Mouse (Mus musculus) thymus, postnatal 14 days (tissue): ENCODE measurements at regions not wholly inside any gene's neighbourhood (a gene's known extent, or its start where the extent isn't known, plus 50 kb on each side); places are given as distances from the start of the nearest gene placed in this dataset.
"Not testable (repeated sequence)": the region's sequence is repeated elsewhere in the genome, so short reads cannot be mapped to it uniquely, and the experiment has no call there.

Experiments used
- DNase-seq: peaks from one replicate; pipeline ENCODE4 v3.0.0; 2021

DNA sequence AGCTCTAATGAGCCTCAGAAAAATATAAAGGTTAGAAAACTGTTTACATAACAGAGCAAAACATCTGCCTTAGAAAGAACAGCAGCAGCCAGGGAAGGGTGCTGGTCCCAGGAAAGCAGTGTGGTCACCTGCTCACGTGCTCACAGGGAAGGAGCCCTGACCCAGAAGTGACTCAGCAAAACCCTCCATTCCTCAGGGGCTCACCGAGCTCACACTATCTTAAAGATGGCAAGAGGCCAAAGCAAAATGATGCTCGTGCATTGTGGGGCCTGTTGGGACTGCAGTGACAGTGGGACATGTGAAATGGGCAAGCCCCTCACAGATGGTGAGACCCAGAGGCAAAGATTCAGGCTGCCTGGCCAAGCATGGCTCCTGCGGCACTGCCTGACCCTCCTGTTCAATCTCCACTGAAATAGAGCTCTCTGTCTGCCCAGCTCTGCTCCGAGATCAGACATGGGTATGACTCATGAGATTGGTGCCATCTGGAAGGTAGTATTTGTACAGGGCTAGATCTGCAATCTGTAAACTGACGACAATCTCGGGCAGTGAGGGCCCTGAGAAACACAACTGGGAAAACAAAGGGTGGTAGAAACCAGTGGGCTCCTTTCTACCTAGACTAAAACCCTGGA is 138.4 kb downstream of the Tcp10c start:
- DNase-seq: not testable (repeated sequence)

DNA sequence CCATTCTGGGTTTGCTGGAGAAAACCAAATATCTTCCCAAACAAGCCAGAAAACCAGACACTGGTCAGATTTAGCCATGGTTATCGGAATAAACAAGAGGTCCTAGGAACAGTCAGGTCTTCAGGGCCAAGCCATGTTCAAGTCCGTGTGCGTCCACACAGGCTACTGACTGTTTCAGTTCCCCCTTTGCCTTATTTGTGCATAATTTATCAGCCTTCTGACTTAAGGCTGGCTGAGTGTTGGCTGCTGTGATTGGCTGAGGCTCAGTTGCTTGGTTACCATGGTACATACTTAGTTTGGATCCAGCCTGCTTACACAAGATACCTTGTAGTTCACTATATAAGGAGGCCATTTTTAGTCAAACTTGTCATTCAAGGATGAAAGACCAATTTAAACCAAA is 139.5 kb downstream of the Tcp10c start:
- DNase-seq: not testable (repeated sequence)

DNA sequence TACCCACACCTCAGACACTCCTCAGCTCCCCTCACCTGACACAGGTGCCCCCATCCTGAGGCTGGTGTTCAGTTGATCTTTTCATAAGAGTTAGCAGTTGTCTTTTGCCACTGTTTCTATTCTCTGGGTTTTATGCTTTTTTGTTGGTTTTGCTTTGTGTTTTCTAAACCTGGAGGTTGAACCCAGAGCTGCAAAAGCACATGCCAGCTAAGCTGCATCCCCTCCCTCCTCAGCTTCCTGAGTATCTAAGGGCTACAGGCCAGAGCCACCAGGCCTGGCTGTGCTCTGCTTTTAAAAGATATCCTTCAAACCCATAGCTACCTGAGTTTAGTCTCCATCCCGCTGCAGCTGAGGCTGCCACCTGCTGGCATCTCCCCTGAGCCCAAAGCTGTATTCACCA is 140.1 kb downstream of the Tcp10c start:
- not testable (repeated sequence) for DNase-seq

DNA sequence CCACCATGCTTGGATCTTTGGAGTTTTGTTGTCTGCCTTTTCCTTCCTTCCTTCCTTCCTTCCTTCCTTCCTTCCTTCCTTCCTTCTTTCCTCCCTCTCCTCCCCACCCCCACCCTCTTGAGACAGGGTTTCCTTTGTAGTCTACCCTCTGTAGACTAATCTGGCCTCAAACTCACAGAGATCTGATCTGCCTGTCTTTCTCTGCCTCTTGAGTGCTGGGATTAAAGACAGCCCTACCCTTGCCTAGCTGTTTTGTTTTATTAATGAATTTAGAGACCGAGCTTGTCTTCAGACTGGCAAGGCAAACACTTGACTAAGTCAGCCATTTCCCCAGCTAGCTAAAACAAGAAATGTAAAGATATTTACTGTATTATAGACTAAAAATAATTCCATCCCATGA is 150.0 kb downstream of the Tcp10c start:
- not testable (repeated sequence) for DNase-seq

DNA sequence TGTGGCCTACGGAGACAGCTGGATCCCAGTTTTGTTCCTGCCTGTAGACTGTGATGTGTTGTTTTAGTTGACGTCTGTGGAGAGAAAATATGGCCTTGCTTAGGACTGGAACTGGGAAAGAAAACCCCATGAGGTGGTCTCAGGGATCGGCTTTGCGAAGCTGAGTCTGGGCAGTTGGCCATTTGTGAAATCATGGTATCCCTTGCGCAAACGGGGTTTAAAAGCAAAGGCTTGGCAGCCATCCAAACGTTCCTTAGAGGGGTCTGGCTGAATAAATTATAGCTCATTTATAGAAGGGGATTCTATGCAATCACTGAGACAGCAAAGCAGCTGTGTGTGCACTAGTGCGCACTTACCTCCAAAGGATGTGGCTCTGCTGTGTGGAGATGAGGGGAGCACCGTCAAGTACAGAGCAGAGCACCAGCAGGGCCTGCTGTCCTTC is 150.5 kb downstream of the Tcp10c start:
- DNase-seq: not testable (repeated sequence)

DNA sequence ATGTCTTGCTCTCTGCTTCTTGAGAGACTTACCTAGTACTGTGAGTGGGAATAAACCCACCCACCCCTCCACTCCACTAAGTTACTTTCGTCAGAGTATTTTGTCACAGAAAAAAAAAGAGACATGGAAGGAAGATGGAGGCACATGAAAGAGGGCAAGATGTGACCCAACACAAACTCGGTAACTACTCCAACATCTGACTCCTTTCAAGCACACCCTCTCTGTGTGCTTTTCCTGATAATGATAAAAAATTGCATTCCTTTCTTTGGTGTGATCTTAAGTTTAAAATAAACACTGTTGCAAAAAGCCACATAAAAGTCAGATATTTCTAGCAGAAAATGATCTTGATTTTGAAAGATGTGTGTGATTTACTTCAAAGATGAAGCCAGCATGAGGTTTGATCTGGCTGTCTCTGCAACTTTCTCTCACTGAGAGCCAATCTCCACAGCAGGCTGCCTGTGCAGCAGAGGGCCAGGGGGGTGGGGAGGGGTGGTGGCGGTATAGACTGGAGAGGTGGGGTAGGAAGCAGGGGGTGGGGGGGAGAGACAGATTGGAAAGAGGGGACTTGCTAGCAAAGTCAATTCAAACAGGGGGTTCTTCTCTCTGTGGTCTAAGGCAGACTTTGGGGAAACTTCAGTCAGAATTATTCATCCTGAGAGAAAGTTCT is 153.2 kb downstream of the Tcp10c start:
- DNase-seq: not testable (repeated sequence)

DNA sequence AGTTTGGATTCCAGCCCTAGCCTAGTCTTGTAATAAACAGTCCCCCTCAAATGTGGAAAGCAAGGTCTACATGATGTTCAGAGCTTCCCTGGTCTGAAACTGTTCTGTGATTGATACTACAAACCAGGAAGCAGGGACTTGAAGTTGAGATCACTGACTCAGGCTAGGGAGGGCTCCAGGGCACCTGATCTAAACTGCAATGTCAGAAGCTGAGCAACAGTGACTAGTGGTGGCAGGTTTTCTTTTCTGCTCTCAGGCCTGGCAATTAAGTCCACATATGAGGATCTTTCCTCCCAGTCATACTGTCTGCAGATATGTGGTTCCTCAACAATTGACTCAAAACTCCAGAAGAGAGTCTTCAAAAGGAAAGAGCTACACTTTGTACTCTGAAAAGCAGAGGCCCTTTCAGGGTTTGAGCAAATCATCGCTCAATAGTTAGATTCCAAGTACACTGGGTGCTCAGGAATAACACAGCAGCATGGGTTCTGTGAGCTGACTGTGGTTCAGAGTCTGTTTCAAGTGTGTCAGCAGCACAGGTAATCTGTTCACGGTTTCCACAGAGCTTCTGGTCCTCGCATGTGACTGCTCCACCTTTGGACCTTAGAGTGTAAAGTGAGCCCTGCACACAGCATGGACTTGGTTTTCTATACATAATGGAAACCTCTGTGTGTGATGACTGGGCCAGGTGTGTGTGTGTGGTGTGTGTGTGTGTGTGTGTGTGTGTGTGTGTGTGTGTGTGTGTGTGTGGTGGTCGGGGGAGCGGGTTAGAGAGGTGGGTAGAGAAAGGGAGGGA is 165.2 kb downstream of the Tcp10c start:
- DNase-seq: not testable (repeated sequence)

DNA sequence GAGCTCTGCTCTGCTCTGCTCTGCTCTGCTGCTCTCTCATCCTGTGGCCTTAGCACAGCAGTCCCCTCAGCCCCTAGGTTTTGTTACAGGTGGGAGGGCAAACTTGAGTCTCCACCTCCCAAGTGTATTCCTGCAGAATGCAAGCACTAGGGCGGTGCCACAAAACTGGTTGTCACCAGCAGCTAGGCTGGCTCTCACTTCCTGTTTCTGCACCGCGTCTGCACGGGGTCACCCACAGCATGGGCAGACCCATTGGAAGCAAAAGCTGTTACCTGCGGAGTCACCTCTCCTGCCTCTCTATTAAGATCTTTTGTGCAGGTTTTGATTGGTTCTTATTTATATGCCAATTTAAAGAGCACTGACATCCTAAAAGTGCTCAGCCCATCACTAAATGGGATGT is 178.2 kb downstream of the Tcp10c start:
- not testable (repeated sequence) for DNase-seq

DNA sequence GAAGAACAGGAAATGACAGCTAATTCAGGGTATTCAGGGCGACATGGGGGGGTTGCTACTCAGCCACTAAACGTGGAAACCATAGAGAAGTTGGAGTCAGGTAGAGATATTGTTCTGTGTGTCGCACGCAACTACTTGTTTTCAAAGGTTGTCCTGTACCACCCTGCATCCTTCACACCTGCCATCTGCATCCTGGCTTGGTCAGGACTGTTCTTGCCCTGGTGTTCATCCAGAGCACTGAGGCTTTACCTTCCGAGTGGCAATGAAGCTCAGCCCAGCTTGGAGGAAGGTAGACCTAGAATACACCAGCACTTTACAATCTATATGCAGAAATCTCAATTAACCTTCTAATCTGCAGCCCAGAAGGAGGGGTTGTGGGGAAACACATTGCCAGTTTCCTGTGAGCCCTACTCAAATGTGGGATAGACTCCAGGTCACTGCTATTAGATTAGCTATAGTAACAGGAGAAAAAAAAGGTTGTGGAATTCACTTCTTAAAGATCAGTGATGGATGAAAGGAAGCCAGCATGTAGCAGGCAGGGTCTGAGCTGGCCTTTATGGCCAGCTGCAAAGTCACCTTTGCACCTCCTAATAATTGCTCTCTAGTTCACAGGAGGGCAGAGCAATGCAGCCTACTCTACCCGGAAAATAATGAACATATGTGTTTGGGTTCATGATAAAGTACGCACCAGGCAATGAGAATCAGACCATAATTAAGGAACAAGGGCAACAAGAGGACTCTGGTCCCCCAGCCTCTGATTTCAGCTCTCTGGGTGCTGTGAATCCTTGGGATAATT is 186.3 kb downstream of the Tcp10c start:
- no peak for DNase-seq

DNA sequence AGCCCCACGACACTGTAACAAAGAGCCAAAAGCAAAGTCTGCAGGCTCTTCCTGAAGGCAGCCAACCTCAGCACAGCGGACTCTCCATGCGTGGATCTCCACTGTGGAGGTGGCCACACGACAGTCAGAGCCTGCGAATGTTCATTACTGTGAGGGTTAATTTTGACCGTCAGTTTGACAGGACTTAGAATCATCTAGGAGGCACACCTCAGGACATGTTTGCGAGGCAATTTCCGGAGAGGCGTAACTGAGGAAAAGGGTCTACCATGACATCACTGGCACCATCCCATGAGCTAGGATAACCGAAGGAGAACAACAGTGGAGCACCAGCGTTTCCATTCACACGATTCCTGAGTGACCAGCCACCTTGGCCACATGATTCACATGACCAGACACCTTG is 186.9 kb downstream of the Tcp10c start:
- no peak for DNase-seq

DNA sequence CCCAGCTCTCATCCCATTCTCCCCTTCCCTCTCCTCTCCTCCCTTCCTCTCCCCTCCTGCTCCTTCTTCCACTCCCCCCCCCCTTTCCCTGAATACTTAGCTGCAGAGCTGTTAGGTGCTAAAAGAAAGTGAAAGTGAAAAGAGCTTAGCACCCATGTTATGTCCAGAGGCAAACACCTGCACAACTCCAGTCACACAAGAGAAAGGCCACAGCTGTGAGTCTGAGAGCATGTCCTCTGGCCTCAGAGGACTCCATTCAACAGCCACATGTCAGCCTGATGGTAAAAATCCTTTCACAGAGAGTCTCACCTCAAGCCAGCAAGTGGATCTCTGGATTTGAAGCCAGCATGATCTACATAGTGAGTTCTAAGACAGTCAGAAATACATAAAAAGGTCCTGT is 187.9 kb downstream of the Tcp10c start:
- peak; percentile 31 for DNase-seq

DNA sequence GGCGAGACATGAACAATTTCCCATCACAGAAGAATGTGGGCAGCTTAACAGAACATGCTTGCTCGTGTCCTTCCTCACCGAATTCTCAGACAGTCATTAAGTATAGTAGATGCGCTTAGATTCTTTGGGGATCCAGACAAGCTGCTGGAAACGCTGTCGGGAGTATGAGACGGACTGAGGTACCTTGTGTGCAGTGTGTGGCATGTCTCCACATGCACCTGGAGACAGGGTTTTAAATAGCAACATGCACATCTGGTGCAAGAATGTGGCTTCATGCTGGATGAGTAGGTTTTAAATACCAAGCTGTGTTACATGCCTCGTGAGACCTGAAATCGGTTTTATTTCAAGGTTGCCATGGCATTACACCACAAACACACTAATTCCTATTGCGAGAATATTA is 188.5 kb downstream of the Tcp10c start:
- peak; percentile 29 for DNase-seq

DNA sequence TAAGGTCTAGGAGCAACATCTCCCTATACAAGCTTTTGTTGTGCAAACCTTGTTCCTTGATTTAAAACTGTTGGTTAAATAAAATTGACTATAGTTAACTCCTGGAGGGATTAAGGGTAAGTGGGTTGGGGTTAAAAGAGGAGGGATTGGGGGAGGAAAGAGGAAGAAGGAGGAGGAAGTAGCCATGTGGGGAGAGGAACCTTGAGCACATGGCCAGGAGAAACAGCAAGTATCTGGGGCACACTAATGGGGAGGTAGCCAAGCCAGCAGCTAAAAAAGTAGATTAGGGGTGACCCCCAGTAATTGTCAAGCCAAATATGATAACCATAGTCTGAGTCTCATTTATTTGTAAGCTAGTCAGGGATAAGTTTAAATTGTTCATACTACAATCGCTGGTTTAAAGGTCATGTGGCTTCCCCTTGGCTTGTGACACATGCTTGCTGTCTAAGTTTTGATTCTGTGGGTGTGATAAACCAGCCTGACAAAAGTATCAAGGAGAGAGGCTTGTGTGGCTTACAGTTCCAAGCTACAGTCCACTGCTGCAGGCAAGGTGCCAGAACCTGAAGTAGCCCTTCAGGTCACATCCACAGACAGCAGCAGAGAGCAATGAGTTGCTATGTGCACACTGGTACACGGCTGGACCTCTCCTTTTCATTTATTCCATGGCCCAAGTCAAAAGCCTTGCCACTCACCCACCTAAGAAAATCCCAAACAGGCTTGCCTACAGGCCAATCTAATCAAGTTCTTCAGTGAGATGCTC is 189.8 kb downstream of the Tcp10c start:
- DNase-seq: no peak

DNA sequence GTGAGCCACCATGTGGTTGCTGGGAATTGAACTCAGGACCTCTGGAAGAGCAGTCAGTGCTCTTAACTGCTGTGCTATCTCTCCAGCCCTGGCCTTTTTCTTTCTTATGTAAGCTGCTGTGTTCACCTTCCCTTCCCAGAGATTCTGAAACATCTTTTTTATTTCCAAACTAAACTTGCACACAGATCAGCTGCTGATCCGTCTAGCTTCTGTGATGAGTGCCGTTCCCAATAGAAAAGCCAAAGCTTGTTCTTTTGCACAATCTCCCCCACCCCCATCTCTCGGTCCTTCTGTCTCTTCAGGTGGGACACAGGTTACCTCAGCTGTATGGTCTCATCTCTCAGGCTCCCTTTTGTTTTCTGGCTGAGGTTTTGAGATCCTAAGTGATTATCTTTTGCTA is 191.9 kb downstream of the Tcp10c start:
- DNase-seq: no peak

DNA sequence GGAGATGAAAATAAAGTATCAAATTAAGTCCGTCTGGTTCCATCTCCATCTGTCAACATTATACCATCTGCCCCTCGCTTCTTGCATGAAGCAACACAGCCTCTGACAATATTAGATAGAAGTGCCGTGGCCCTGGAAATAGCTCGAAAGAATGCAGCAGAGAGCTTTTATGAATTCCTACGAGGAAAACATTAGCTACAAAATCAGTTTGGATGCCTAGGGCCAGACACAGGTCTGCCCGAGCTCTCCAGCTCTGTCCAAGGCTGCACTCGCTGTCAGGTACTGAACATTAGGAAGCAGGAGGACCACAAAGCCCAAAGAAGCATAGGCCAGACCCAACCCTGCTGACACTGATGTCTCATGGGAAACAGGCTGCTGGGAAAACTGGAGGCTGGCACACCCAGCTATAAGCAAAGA is 192.3 kb downstream of the Tcp10c start:
- no peak for DNase-seq

DNA sequence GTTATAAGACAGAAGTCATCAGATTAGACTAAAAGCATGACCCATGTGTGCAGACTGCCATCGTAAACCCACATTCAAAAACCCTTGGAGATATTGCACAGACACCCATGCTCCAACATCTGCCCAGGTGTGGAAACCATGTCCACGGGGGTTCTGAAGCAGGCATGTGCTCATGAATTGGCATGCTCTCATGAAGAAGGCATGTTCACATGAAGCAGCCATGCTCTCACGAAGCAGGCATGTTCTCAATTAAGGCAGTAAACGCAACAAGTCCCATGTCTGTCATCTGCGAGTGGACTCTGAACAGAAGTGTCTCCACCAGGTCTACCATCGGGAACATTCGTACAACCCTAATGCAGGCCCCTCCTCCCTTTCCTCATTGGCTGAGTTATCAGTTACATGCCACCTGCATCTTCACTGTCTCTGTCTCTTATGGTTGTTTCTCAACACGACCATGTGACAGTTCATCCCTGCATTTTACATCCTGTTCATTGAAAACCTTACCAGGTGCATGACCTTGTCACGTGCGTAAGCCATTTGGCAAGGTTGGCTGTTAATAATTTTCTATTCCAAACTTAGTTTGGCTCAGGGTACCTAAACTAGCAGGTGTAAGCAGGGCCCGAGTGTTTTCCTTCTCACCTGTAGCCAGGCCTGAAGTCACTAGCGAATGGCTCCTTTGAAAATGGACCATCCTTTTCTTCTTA is 193.4 kb downstream of the Tcp10c start:
- DNase-seq: no peak

DNA sequence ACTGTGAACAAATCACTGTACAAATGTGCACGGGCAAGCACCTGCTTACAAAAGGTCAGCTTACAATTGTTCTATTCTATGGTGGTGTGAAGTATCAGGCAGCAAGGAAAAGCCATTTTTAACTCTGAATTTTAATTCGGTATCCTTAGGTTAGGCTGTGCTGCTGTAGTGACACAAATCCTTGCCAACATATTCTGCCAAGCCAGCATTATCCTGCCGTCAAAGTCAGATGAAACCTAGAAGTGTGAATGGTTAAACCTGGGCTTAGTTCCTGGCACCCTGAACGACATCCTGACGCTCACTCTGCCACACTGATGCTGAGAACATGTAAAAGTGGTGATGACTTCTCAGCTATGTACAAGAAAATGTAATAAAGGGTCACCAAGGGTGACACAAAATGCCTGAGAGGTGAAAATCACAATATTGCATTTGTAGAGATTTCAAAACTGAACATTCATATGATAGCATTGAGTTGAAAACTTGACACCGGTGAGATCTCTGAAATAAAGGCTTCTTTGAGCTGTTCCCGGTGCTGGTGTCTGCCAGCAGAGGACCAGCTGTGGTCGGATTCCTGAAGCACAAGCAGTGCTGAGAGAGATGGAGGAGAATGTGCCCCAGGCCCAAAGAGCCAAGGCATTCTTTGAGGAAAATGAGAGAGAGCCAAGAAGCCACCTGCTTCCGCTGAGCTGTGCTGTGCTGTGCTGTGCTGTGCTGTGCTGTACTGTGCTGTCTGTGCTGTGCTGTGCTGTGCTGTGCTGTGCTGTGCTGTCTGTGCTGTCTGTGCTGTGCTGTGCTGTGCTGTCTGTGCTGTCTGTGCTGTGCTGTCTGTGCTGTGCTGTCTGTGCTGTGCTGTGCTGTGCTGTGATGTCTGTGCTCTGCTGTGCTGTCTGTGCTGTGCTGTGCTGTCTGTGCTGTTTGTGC is 195.9 kb downstream of the Tcp10c start:
- no peak for DNase-seq

DNA sequence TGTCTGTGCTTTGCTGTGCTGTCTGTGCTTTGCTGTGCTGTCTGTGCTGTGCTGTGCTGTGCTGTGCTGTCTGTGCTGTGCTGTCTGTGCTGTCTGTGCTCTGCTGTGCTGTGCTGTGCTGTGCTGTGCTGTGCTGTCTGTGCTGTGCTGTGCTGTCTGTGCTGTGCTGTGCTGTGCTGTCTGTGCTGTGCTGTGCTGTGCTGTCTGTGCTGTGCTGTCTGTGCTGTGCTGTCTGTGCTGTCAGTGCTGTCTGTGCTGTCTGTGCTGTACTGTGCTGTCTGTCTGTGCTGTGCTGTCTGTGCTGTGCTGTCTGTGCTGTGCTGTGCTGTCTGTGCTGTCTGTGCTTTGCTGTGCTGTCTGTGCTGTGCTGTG is 196.5 kb downstream of the Tcp10c start:
- not testable (repeated sequence) for DNase-seq

DNA sequence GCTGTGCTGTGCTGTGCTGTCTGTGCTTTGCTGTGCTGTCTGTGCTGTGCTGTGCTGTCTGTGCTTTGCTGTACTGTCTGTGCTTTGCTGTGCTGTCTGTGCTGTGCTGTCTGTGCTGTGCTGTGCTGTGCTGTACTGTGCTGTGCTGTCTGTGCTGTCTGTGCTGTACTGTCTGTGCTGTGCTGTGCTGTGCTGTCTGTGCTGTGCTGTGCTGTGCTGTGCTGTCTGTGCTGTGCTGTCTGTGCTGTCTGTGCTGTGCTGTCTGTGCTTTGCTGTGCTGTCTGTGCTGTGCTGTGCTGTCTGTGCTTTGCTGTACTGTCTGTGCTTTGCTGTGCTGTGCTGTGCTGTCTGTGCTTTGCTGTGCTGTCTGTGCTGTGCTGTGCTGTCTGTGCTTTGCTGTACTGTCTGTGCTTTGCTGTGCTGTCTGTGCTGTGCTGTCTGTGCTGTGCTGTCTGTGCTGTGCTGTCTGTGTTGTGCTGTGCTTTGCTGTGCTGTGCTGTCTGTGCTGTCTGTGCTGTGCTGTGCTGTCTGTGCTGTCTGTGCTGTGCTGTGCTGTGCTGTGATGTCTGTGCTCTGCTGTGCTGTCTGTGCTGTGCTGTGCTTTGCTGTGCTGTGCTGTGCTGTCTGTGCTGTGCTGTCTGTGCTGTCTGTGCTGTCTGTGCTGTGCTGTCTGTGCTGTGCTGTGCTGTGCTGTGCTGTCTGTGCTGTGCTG is 197.5 kb downstream of the Tcp10c start:
- DNase-seq: not testable (repeated sequence)

DNA sequence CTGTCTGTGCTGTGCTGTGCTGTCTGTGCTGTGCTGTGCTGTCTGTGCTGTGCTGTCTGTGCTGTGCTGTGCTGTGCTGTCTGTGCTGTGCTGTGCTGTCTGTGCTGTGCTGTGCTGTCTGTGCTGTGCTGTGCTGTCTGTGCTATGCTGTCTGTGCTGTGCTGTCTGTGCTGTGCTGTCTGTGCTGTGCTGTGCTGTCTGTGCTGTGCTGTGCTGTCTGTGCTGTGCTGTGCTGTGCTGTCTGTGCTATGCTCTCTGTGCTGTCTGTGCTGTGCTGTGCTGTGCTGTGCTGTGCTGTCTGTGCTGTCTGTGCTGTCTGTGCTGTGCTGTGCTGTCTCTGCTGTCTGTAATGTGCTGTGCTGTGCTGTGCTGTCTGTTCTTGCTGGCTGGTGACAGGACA is 198.5 kb downstream of the Tcp10c start:
- not testable (repeated sequence) for DNase-seq
